Mouse (Mus musculus) liver, adult 2 months (tissue): ENCODE measurements at regions not wholly inside any gene's neighbourhood (a gene's known extent, or its start where the extent isn't known, plus 50 kb on each side); places are given as distances from the start of the nearest gene placed in this dataset.

Experiments
- CTCF ChIP-seq: fragments of 200-500 bp; IDR thresholded peaks from 2 replicates; pipeline ENCODE4 v1.5.1; 2011; ENCODE audit warnings: low read depth, low read length, control low read depth
- POLR2A ChIP-seq: fragments of 200-500 bp; IDR thresholded peaks from 2 replicates; pipeline ENCODE4 v1.6.1; 2011; ENCODE audit warnings: low read length, control low read depth; ENCODE audit not compliant: insufficient read depth; ENCODE audit errors: extremely low read depth

DNA sequence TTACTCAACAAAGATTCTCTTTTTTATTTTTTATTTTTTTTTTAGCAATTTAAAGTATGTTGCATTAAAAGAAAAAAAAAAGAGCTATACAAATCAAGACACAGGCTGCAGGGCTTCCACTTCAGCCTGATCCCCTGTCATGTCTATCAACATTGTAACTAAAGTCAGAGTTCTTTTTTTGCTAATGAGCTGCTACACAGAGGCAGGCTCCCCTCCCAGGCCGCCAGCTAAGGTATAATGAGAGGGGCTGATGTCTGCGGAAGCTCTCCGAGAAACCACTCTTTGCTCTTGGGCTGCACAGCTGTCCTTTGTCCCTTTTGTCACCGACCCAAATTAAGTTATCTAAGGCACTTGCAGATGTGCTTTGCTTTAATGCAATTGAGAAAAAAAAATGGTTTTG is 172.8 kb downstream of the Barhl2 start:
- no peak for TF ChIP-seq CTCF
- no peak for TF ChIP-seq POLR2A
